28 mouse cellular contexts compared by ENCODE assay signal in the genomic region with DNA sequence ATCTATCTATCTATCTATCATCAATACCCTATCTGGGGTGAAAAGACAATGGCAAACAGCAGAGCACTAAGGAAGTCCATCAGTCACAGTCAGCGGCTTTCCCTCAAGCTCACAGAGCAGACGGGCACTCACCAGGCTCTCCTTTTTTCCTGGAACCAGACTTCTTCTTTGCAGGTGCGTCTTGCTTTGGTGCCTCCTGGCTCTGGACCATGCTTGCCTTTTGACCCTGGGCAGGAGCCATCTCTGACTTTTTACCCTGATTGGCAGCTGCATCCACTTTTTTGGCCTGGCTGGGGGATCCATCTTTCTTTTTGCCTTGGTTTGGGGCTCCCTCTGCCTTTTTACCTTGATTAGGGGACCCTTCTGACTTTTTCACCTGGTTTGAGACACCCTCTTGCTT. TPM values are rescaled to one million over a fixed set of nuclear protein-coding genes. Genes with fewer than 3 reads are reported as not detected.
DNase-seq lines count a peak whose midpoint lies in the region; ATAC-seq lines count a peak whose summit lies in the region.
"Had no signal": no experiment of that assay in that cellular context is flagged by ENCODE, and none has a peak within 500 bp of the region (broad histone marks: within the 10 kb centered on the region; RNA-seq: fewer than 3 reads in every experiment).

No protein-coding gene starts in this region.

- H3K9ac ChIP-seq in kidney, embryonic 14.5 days (ENCODE audit: low read depth, low read length): no peak overlapping the region
- H3K9ac ChIP-seq: forebrain, embryonic 13.5 days; heart, embryonic 15.5 days; hindbrain, embryonic 13.5 days had no signal

- peaks cover 8% of the 10 kb centered on the region for H3K4me1 ChIP-seq in kidney, embryonic 14.5 days (ENCODE audit: control insufficient read depth, insufficient read depth, low read length)
- H3K4me1 ChIP-seq: hindbrain, embryonic 10.5 days had no signal

- no peak for ATAC-seq in kidney, embryonic 14.5 days (ENCODE audit: low FRiP score, low TSS enrichment)
- ATAC-seq: CD4-positive, CD25-positive, alpha-beta regulatory T cell, adult 4 months; forebrain, embryonic 13.5 days; forebrain, embryonic 16.5 days; hindbrain, embryonic 16.5 days had no signal

- no peak overlapping the region for H3K27ac ChIP-seq in kidney, embryonic 14.5 days (ENCODE audit: low read depth, low read length)
- H3K27ac ChIP-seq: forebrain, embryonic 10.5 days; forebrain, embryonic 13.5 days; heart, adult 2 months; heart, embryonic 10.5 days; heart, embryonic 15.5 days; hindbrain, embryonic 10.5 days; hindbrain, embryonic 13.5 days had no signal

- H3K27me3 ChIP-seq in kidney, embryonic 14.5 days (ENCODE audit: control insufficient read depth, insufficient read depth, low read length): no peaks in the 10 kb centered on the region
- H3K27me3 ChIP-seq: forebrain, embryonic 13.5 days; heart, embryonic 15.5 days; hindbrain, embryonic 13.5 days had no signal

- DNase-seq in cerebellum, postnatal 14 days: peak; percentile 37 to 58
- DNase-seq in cerebellum, adult 11-12 months: no peak
- peak; percentile 41 for DNase-seq in kidney, adult 11 months
- DNase-seq in kidney, postnatal 14 days: no peak
- peak; percentile 42 to 53 for DNase-seq in kidney, adult 8-10 months
- peak; percentile 59 to 68 for DNase-seq in kidney, postnatal 36 days
- DNase-seq in right cerebral cortex, postnatal 10 days (ENCODE audit: low spot score in 2 of 2): no peak
- DNase-seq: adrenal gland, adult 2 months; adrenal gland, postnatal 14 days; cerebellum, adult 11 months; cerebellum, postnatal 36 days; gastrocnemius, postnatal 10 days; gastrocnemius, postnatal 36 days; heart, adult 2 months; heart, postnatal 36 days had no signal

- no peak overlapping the region for H3K4me3 ChIP-seq in kidney, embryonic 14.5 days (ENCODE audit: low read length)
- H3K4me3 ChIP-seq: forebrain, embryonic 10.5 days; forebrain, embryonic 13.5 days; heart, adult 2 months; heart, embryonic 10.5 days; heart, embryonic 15.5 days; hindbrain, embryonic 10.5 days; hindbrain, embryonic 13.5 days had no signal

- H3K9me3 ChIP-seq in kidney, embryonic 14.5 days (ENCODE audit: control insufficient read depth, low read length): no peaks in the 10 kb centered on the region
- H3K9me3 ChIP-seq: forebrain, embryonic 10.5 days; forebrain, embryonic 13.5 days; heart, embryonic 10.5 days; heart, embryonic 15.5 days; hindbrain, embryonic 10.5 days; hindbrain, embryonic 13.5 days had no signal

- 91% methylated on average over 3 of the region's 3 CpGs for WGBS in kidney, embryonic 14.5 days

- H3K4me2 ChIP-seq in kidney, embryonic 14.5 days (replicated peaks; ENCODE audit: low read depth, low read length): no peak overlapping the region
- H3K4me2 ChIP-seq: forebrain, embryonic 13.5 days; heart, embryonic 15.5 days; hindbrain, embryonic 13.5 days had no signal

- peaks cover 13% of the 10 kb centered on the region; the same call in 1 of the 2 replicates for H3K36me3 ChIP-seq in kidney, embryonic 14.5 days (ENCODE audit: control insufficient read depth, insufficient read depth, low read length)

RNA-seq across cellular contexts. Expression of gene Rrbp1, which starts 23.0 kb away (rescaled TPM):
- polyA plus RNA-seq in kidney, embryonic 14.5 days (2014; fragmentation: Nextera tagmentation; extraction: Ambion mirVana): 95.4 and 97.1 TPM in 2 replicates

RNA-seq across cellular contexts. Expression of gene Banf2, which starts 44.8 kb away (rescaled TPM):
- polyA plus RNA-seq in kidney, embryonic 14.5 days (2014; fragmentation: Nextera tagmentation; extraction: Ambion mirVana): not detected in 2 replicates
- polyA plus RNA-seq: adrenal gland, adult 2 months; C2C12; CD4-positive, CD25-positive, alpha-beta regulatory T cell, adult 4 months; embryonic facial prominence, embryonic 11.5 days; embryonic facial prominence, embryonic 14.5 days; forebrain, embryonic 10.5 days; forebrain, embryonic 13.5 days; forebrain, embryonic 16.5 days; heart, adult 2 months; heart, embryonic 10.5 days; heart, embryonic 15.5 days; hindbrain, embryonic 10.5 days; hindbrain, embryonic 13.5 days; hindbrain, embryonic 16.5 days had no signal

Comparison
In these comparisons a context has a peak if more than half of its experiments do, and no peak if none do; other contexts are left out.
1. DNase-seq: peak in cerebellum, postnatal 14 days (2 of 2), kidney, adult 11 months (single experiment), kidney, adult 8-10 months (2 of 2) and kidney, postnatal 36 days (2 of 2); none in cerebellum, adult 11-12 months (single experiment), kidney, postnatal 14 days (single experiment) and right cerebral cortex, postnatal 10 days (0 of 2).